Mouse (Mus musculus): ENCODE data around the gene Hnrnpk. TPM values are rescaled to one million over a fixed set of nuclear protein-coding genes. Genes with fewer than 3 reads are reported as not detected.

Hnrnpk gene
- polyA plus RNA-seq (2015; fragmentation: Illumina TruSeq; extraction: RNeasy Lipid Tissue Mini Kit (QIAGEN cat#74804); ENCODE audit: insufficient read depth, low replicate concordance) = 1,416 TPM

GRCm38 (mm10) chr13:58403243-58403642 is at the start of gene Hnrnpk:
Gene Hnrnpk (minus strand): TSS chr13:58403343.

GRCm38 (mm10) chr13:58402003-58402743 is 970 bp downstream of the Hnrnpk start, which contains the start of gene Rmi1:
Gene Rmi1 (plus strand): TSS chr13:58402248.

GRCm38 (mm10) chr13:58384779-58385546 is 18.2 kb downstream of the Hnrnpk start, which contains the start of gene 2210016F16Rik:
Gene 2210016F16Rik (minus strand): TSS chr13:58385225.

GRCm38 (mm10) chr13:58358629-58359303 is 44.4 kb downstream of the Hnrnpk start, which contains the start of gene Kif27:
Gene Kif27 (minus strand): TSS chr13:58359122.

Other genes starting within 250 kb of the Hnrnpk start
- gene Idnk, start 245.7 kb downstream of the Hnrnpk start, polyA plus RNA-seq (2015; fragmentation: Illumina TruSeq; extraction: RNeasy Lipid Tissue Mini Kit (QIAGEN cat#74804); ENCODE audit: insufficient read depth, low replicate concordance) = 93.2 TPM
- 98.1 TPM for gene Ubqln1, start 187.7 kb downstream of the Hnrnpk start, polyA plus RNA-seq (2015; fragmentation: Illumina TruSeq; extraction: RNeasy Lipid Tissue Mini Kit (QIAGEN cat#74804); ENCODE audit: insufficient read depth, low replicate concordance)
- gene Gkap1, start 127.6 kb downstream of the Hnrnpk start, polyA plus RNA-seq (2015; fragmentation: Illumina TruSeq; extraction: RNeasy Lipid Tissue Mini Kit (QIAGEN cat#74804); ENCODE audit: insufficient read depth, low replicate concordance) = 16.6 TPM
- 0.18 TPM for gene Kif27, start 44.2 kb downstream of the Hnrnpk start, polyA plus RNA-seq (2015; fragmentation: Illumina TruSeq; extraction: RNeasy Lipid Tissue Mini Kit (QIAGEN cat#74804); ENCODE audit: insufficient read depth, low replicate concordance)
- gene 2210016F16Rik, start 18.1 kb downstream of the Hnrnpk start, polyA plus RNA-seq (2015; fragmentation: Illumina TruSeq; extraction: RNeasy Lipid Tissue Mini Kit (QIAGEN cat#74804); ENCODE audit: insufficient read depth, low replicate concordance) = 18.7 TPM
- gene Rmi1, start 1.1 kb downstream of the Hnrnpk start, polyA plus RNA-seq (2015; fragmentation: Illumina TruSeq; extraction: RNeasy Lipid Tissue Mini Kit (QIAGEN cat#74804); ENCODE audit: insufficient read depth, low replicate concordance) = 68.7 TPM
- 0.10 TPM for gene Slc28a3, start 207.5 kb upstream of the Hnrnpk start, polyA plus RNA-seq (2015; fragmentation: Illumina TruSeq; extraction: RNeasy Lipid Tissue Mini Kit (QIAGEN cat#74804); ENCODE audit: insufficient read depth, low replicate concordance)

All from spleen, adult 10 weeks (tissue).